ENCODE assay signal across 9 mouse cellular contexts in the genomic region with DNA sequence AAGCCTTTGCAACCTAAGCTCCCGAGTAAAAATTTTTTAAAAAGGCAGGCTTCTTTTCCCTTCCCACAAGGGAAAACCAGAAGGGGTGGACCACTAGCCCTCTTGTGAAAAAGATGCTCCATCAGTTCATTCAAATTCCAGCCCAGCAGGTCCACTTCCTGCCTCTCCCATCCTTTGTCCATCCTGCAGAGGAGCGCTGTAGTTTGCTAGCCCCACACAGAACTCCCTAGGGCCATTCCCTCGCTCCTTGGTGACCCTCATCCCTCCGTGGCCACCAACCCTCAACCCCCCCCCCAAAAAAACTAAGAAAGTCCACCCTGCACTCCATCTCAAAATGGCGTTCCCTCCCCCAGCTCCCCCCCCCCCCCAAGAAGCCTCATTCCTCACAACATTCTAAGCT.
DNase-seq lines count a peak whose midpoint lies in the region; ATAC-seq and TF ChIP-seq lines count a peak whose summit lies in the region.
"Had no signal": no experiment of that assay in that cellular context is flagged by ENCODE, and none has a peak within 500 bp of the region (broad histone marks: within the 10 kb centered on the region; RNA-seq: fewer than 3 reads in every experiment).

No protein-coding gene starts in this region.

- WGBS in heart, embryonic 16.5 days = 57% methylated on average over 5 of the region's 5 CpGs
- 62% methylated on average over 5 of the region's 5 CpGs for WGBS in lung, embryonic 15.5 days
- WGBS in limb, embryonic 10.5 days = 69% methylated on average over 5 of the region's 5 CpGs

- H3K27me3 ChIP-seq in heart, embryonic 16.5 days (ENCODE audit: control insufficient read depth, insufficient read depth, low read length) = no peaks in the 10 kb centered on the region
- H3K27me3 ChIP-seq in lung, embryonic 15.5 days = no peaks in the 10 kb centered on the region
- H3K27me3 ChIP-seq in limb, embryonic 10.5 days (ENCODE audit: low read depth, poor library complexity, severe bottlenecking) = 0 out of 2 replicates have a peak, but pooled peaks cover 5% of the 10 kb centered on the region
- H3K27me3 ChIP-seq: hindbrain, embryonic 15.5 days had no signal

- H3K27ac ChIP-seq in heart, embryonic 16.5 days (ENCODE audit: low read length) = peak overlapping the region; percentile 95
- H3K27ac ChIP-seq in lung, embryonic 15.5 days = peak overlapping the region; percentile 99
- peak overlapping the region; percentile 84 for H3K27ac ChIP-seq in cortical plate, adult 2 months (ENCODE audit: insufficient read depth, low read length)
- peak overlapping the region; percentile 90; the same call in 1 of the 2 replicates for H3K27ac ChIP-seq in limb, embryonic 10.5 days

- H3K9me3 ChIP-seq in heart, embryonic 16.5 days (replicated peaks; ENCODE audit: control insufficient read depth, low read length) = no peaks in the 10 kb centered on the region
- no peaks in the 10 kb centered on the region for H3K9me3 ChIP-seq in lung, embryonic 15.5 days
- H3K9me3 ChIP-seq in limb, embryonic 10.5 days (replicated peaks) = no peaks in the 10 kb centered on the region
- H3K9me3 ChIP-seq: hindbrain, embryonic 15.5 days had no signal

- no peak overlapping the region for H3K4me3 ChIP-seq in heart, embryonic 16.5 days (ENCODE audit: low read length)
- no peak overlapping the region for H3K4me3 ChIP-seq in lung, embryonic 15.5 days
- no peak overlapping the region for H3K4me3 ChIP-seq in cortical plate, adult 2 months (ENCODE audit: insufficient read depth, low read length)
- H3K4me3 ChIP-seq in limb, embryonic 10.5 days = no peak overlapping the region
- H3K4me3 ChIP-seq: hindbrain, embryonic 15.5 days; myocyte had no signal

- no peak for ATAC-seq in heart, embryonic 16.5 days (replicated peaks; ENCODE audit: extremely low read depth, insufficient read depth, low FRiP score)
- no peak for ATAC-seq in lung, embryonic 15.5 days (ENCODE audit: borderline replicate concordance, extremely low read depth, low FRiP score, low TSS enrichment)

- no peak for TF ChIP-seq CTCF in cortical plate, adult 2 months (IDR thresholded peaks at IDR 0.05; ENCODE audit: extremely low read depth, insufficient read depth, low read length)

- no peak overlapping the region for H3K9ac ChIP-seq in heart, embryonic 16.5 days (ENCODE audit: low read length)
- H3K9ac ChIP-seq in lung, embryonic 15.5 days = no peak overlapping the region
- H3K9ac ChIP-seq: hindbrain, embryonic 15.5 days had no signal

- DNase-seq in heart, postnatal 25 days (ENCODE audit: low spot score) = no peak
- DNase-seq in lung, postnatal 36 days = no peak
- DNase-seq in limb, embryonic 10.5 days (ENCODE audit: low spot score) = no peak
- no peak for DNase-seq in cerebellum, adult 11-12 months

- no peak overlapping the region for H3K4me2 ChIP-seq in heart, embryonic 16.5 days (ENCODE audit: low read depth, low read length)
- H3K4me2 ChIP-seq in lung, embryonic 15.5 days = peak overlapping the region; percentile 51; the same call in 1 of the 2 replicates
- H3K4me2 ChIP-seq: hindbrain, embryonic 15.5 days had no signal

- intact Hi-C loops in heart, postnatal 25 days (cut with DNase I) = loop anchor here (5.0 kb wide), 1 partner anchor 44 kb away; no protein-coding TSS in a partner anchor

- no peak for TF ChIP-seq POLR2A in cortical plate, adult 2 months (IDR thresholded peaks at IDR 0.05; ENCODE audit: extremely low read depth, insufficient read depth, low read length)

- no peaks in the 10 kb centered on the region for H3K36me3 ChIP-seq in heart, embryonic 16.5 days (ENCODE audit: control insufficient read depth, insufficient read depth)
- no peaks in the 10 kb centered on the region for H3K36me3 ChIP-seq in lung, embryonic 15.5 days
- H3K36me3 ChIP-seq in limb, embryonic 10.5 days = no peaks in the 10 kb centered on the region
- H3K36me3 ChIP-seq: hindbrain, embryonic 15.5 days had no signal

- peaks cover 36% of the 10 kb centered on the region for H3K4me1 ChIP-seq in heart, embryonic 16.5 days (ENCODE audit: control insufficient read depth, insufficient read depth, low read length)
- peaks cover 65% of the 10 kb centered on the region for H3K4me1 ChIP-seq in lung, embryonic 15.5 days
- 0 out of 2 replicates have a peak, but pooled peaks cover 2% of the 10 kb centered on the region for H3K4me1 ChIP-seq in cortical plate, adult 2 months (ENCODE audit: control insufficient read depth, insufficient read depth, low read length)
- H3K4me1 ChIP-seq in limb, embryonic 10.5 days = peaks cover 37% of the 10 kb centered on the region
